Mouse (Mus musculus): Measurements from ENCODE around the gene 2010106E10Rik.

The 2010106E10Rik gene

GRCm38 (mm10) chrX:112494974-112495373 lies at the start of gene 2010106E10Rik:
Gene 2010106E10Rik (plus strand): TSS chrX:112495274.
- DNase-seq, result no peak

- no peak for DNase-seq
Observed at GRCm38 (mm10) chrX:112505651-112506050, 10.6 kb downstream of the 2010106E10Rik start.

GRCm38 (mm10) chrX:112524755-112525154 lies 29.7 kb downstream of the 2010106E10Rik start:
- DNase-seq, result no peak

DNA sequence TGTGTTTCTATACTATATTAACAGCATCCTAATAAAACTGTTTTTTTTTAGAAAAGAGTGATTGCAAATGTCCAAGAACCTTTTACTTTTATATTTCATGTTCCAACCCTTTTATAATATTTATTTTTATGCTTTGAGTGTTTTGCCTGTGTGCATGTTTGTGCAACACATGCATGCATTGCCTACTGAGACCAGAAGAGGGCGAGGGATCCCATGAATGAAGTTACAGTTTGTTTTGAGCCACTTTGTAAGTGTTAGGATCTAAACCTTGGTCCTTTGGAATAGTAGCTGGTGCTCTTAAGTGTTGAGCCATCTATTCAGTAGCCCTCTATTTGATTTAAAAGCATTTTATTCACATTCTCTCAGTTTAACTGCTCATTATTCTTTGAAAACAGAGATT lies 48.0 kb downstream of the 2010106E10Rik start:
- no peak for DNase-seq

DNA sequence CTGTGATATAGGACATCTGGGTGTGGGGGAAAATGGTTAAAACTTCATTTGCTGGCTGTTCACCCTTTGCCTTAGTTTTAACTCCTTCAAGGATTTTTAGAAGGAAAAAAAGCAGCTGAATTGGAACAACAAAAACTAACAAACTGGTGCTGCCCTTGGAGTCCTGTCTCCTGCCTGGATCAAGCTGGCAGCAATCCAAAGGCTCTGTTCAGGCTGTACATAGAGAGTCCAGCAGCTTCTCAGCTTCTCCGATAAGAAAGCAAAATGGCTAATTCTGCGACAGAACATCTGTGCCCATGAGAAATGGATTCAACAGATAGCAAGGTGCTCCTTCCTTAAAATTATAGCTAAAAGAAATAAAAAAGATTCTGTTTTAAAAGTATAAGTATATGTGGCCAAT lies 72.6 kb downstream of the 2010106E10Rik start:
- DNase-seq, result no peak

GRCm38 (mm10) chrX:112600511-112601305 lies 105.6 kb downstream of the 2010106E10Rik start, which contains the start of gene Zfp711:
Gene Zfp711 (plus strand): TSS chrX:112600526.
- peak; percentile 18 to 43 for DNase-seq

- peak; percentile 3 to 4 for DNase-seq
Observed at GRCm38 (mm10) chrX:112601306-112602120, 106.4 kb downstream of the 2010106E10Rik start.

Measured in lung, adult 18-20 months (tissue).